Mouse (Mus musculus) frontal cortex, postnatal 36 days (tissue): ENCODE measurements around the gene Dlst.

ENCODE experiments used
- DNase-seq, 2 experiments: peaks; one replicate each; pipeline ENCODE4 v3.0.0; 2022; ENCODE audit warnings: low spot score in 2 of 2

The Dlst gene

DNA sequence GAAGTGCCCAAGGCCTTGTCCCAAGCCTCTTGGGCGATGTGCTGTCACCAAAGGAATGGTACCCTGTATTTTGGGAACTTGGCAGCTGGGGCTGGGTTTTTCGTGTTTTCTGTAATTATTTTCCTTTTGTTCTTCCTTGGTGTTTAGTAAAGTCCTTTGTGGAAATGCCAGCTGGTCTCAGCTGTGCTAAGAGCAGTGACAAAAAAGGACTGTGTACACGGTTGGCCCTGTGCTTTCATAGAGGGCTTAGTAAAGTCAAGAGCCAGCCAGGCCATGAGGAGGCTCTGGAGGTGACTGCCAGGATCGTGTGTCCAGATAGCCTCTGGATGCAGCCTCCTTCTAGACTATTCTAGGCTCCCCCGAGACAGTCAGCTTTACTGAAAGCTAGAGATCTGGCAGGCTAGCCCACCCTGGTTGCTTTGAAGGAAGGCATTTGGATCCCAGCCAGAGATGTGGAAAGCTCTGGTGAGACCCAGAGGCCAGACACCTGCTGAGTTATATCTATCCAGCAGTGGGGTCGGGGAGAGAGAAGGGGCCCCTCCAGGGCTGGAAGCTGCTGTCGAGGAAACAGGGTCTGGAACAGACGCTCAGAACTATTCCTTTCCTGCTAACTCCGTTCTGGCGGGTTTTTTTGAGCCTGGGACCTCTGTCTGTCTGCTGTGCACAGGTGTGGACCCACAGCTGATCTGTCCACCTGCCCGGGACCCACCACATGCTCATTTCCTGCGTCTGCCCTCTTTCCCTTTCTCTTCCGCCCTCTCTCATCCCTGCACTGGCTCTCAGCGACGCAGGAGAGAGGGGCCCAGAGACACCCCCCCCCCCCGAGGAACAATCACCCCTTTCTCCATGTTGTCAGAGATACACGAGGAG is 71.1 kb downstream of the Dlst start:
- no peak for DNase-seq

DNA sequence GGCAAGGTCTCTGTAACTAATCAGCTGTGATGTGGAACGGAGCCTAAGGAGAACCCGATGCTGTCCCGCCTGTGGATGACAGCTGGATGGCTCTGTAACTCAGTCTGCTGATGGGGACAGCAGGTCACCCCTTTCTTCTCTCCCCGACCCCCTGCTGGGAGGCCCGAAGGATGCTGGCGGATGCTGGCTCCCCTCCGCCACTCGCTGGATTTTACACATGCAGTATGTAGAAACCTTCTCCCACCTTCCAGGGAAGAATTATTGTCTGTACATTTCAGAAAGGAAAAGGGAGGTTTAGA is 71.7 kb downstream of the Dlst start:
- DNase-seq: no peak

- no peak for DNase-seq
These were observed 72.3 kb downstream of the Dlst start for GRCm38 (mm10) chr12:85182898-85183297.

- DNase-seq: no peak
These were observed 73.5 kb downstream of the Dlst start for GRCm38 (mm10) chr12:85184118-85184517.
